Mouse (Mus musculus): ENCODE data around the gene Sgcd.

Sgcd gene

GRCm38 (mm10) chr11:47988697-47989533 lies at the start of gene Sgcd:
Gene Sgcd (minus strand): TSS chr11:47988969.
- DNase-seq (ENCODE audit: low read depth, low spot score), result peak; percentile 36

- no peak for DNase-seq (ENCODE audit: low read depth, low spot score)
These were observed 49.3 kb upstream of the Sgcd start for GRCm38 (mm10) chr11:48038051-48038450.

GRCm38 (mm10) chr11:48012836-48013235 lies 24.1 kb upstream of the Sgcd start:
- DNase-seq (ENCODE audit: low read depth, low spot score), result no peak

- peak; percentile 31 for DNase-seq (ENCODE audit: low read depth, low spot score)
These were observed 454 bp downstream of the Sgcd start for GRCm38 (mm10) chr11:47988333-47988696.

GRCm38 (mm10) chr11:47987893-47988267 lies 889 bp downstream of the Sgcd start:
- no peak for DNase-seq (ENCODE audit: low read depth, low spot score)

- no peak for DNase-seq (ENCODE audit: low read depth, low spot score)
These were observed 1.4 kb downstream of the Sgcd start for GRCm38 (mm10) chr11:47987251-47987892.

- no peak for DNase-seq (ENCODE audit: low read depth, low spot score)
These were observed 6.6 kb downstream of the Sgcd start for GRCm38 (mm10) chr11:47982152-47982551.

- no peak for DNase-seq (ENCODE audit: low read depth, low spot score)
These were observed 7.7 kb downstream of the Sgcd start for GRCm38 (mm10) chr11:47981108-47981507.

- no peak for DNase-seq (ENCODE audit: low read depth, low spot score)
These were observed 35.5 kb downstream of the Sgcd start for GRCm38 (mm10) chr11:47953291-47953690.

- DNase-seq (ENCODE audit: low read depth, low spot score), result no peak
These were observed 36.4 kb downstream of the Sgcd start for GRCm38 (mm10) chr11:47952366-47952765.

GRCm38 (mm10) chr11:47939795-47940194 lies 49.0 kb downstream of the Sgcd start:
- no peak for DNase-seq (ENCODE audit: low read depth, low spot score)

- DNase-seq (ENCODE audit: low read depth, low spot score), result no peak
These were observed 71.2 kb downstream of the Sgcd start for GRCm38 (mm10) chr11:47917616-47918015.

- DNase-seq (ENCODE audit: low read depth, low spot score), result no peak
These were observed 97.1 kb downstream of the Sgcd start for GRCm38 (mm10) chr11:47891617-47892172.

- DNase-seq (ENCODE audit: low read depth, low spot score), result no peak
These were observed 98.5 kb downstream of the Sgcd start for GRCm38 (mm10) chr11:47890315-47890714.

- DNase-seq (ENCODE audit: low read depth, low spot score), result no peak
These were observed 103.5 kb downstream of the Sgcd start for GRCm38 (mm10) chr11:47885310-47885709.

- DNase-seq (ENCODE audit: low read depth, low spot score), result no peak
These were observed 105.2 kb downstream of the Sgcd start for GRCm38 (mm10) chr11:47883545-47883944.

- no peak for DNase-seq (ENCODE audit: low read depth, low spot score)
These were observed 112.1 kb downstream of the Sgcd start for GRCm38 (mm10) chr11:47876633-47877170.

GRCm38 (mm10) chr11:47845894-47846293 lies 142.9 kb downstream of the Sgcd start:
- no peak for DNase-seq (ENCODE audit: low read depth, low spot score)

- DNase-seq (ENCODE audit: low read depth, low spot score), result no peak
These were observed 155.5 kb downstream of the Sgcd start for GRCm38 (mm10) chr11:47833283-47833682.

- no peak for DNase-seq (ENCODE audit: low read depth, low spot score)
These were observed 178.5 kb downstream of the Sgcd start for GRCm38 (mm10) chr11:47810307-47810706.

GRCm38 (mm10) chr11:47804101-47804715 lies 184.6 kb downstream of the Sgcd start:
- no peak for DNase-seq (ENCODE audit: low read depth, low spot score)

- DNase-seq (ENCODE audit: low read depth, low spot score), result no peak
These were observed 210.9 kb downstream of the Sgcd start for GRCm38 (mm10) chr11:47777916-47778226.

Data from WW6 (cell line).